Mouse (Mus musculus) neural tube, embryonic 14.5 days (tissue): Measurements from ENCODE around the gene Gp9. TPM values are rescaled to one million over a fixed set of nuclear protein-coding genes. Genes with fewer than 3 reads are reported as not detected.

Experiments
- ATAC-seq: fragments of 200-750 bp; cut with Nextera tagmentation; 2 replicates; pipeline ENCODE4 v1.8.0; 2017; ENCODE audit warnings: low read depth, mild to moderate bottlenecking, moderate TSS enrichment, moderate library complexity
- H3K27ac ChIP-seq: fragments of 300-500 bp; sonication (generic); 2 replicates; pipeline ENCODE4 v1.5.1; 2014; ENCODE audit warnings: low read depth, mild to moderate bottlenecking, control low read depth, low read length, moderate library complexity, mixed read lengths
- H3K27me3 ChIP-seq: fragments of 300-500 bp; sonication (generic); 2 replicates; pipeline ENCODE4 v1.6.1; 2014; ENCODE audit warnings: low read length; ENCODE audit not compliant: control insufficient read depth, insufficient read depth
- H3K36me3 ChIP-seq: fragments of 300-500 bp; sonication (generic); 2 replicates; pipeline ENCODE4 v1.6.1; 2014; ENCODE audit warnings: low read length, mixed read lengths; ENCODE audit not compliant: control insufficient read depth, insufficient read depth
- H3K4me1 ChIP-seq: fragments of 300-500 bp; sonication (generic); 2 replicates; pipeline ENCODE4 v1.6.1; 2014; ENCODE audit warnings: low read length; ENCODE audit not compliant: control insufficient read depth, insufficient read depth
- H3K4me2 ChIP-seq: fragments of 300-500 bp; sonication (generic); 2 replicates; pipeline ENCODE4 v1.6.1; 2014; ENCODE audit warnings: mild to moderate bottlenecking, low read depth, low read length, control low read depth
- H3K4me3 ChIP-seq: fragments of 300-500 bp; sonication (generic); 2 replicates; pipeline ENCODE4 v1.5.1; 2014; ENCODE audit warnings: low read depth, low read length, control low read depth, mixed read lengths
- H3K9ac ChIP-seq: fragments of 300-500 bp; sonication (generic); replicated peaks from 2 replicates; pipeline ENCODE4 v1.6.1; 2014; ENCODE audit warnings: low read depth, mild to moderate bottlenecking, control low read depth, low read length, mixed read lengths
- H3K9me3 ChIP-seq: fragments of 300-500 bp; sonication (generic); 2 replicates; pipeline ENCODE4 v1.6.1; 2016; ENCODE audit warnings: low read length; ENCODE audit not compliant: control insufficient read depth
- WGBS: fragments of 180-500 bp; shearing (Covaris S2); extraction: QIAGEN DNeasy Blood & Tissue Kit; methylation state at CpG from one replicate; pipeline ENCODE4 v1.1.7; 2014; 5-methylcytosine and 5-hydroxymethylcytosine counted together
- polyA plus RNA-seq: library from polyadenylated mRNA; unstranded; fragments of >200 nt; fragmentation: Nextera tagmentation; extraction: Ambion mirVana; gene quantifications from 2 replicates; pipeline ENCODE4 v1.2.1, GENCODE M21; 2014

Gp9 gene
- polyA plus RNA-seq, 1 experiment from 2014 or later, result 0.32 TPM

- peak; percentile 24; the same call in 1 of the 2 replicates for ATAC-seq
- H3K27ac ChIP-seq, result no peak overlapping the region
These were observed 11.2 kb downstream of the Gp9 start for GRCm38 (mm10) chr6:87788896-87789587.

GRCm38 (mm10) chr6:87789791-87790190 is 11.9 kb downstream of the Gp9 start:
- H3K27me3 ChIP-seq, result no peaks in the 10 kb centered on the region
- no peaks in the 10 kb centered on the region for H3K9me3 ChIP-seq
- H3K4me1 ChIP-seq, result peaks cover 3% of the 10 kb centered on the region; the same call in 1 of the 2 replicates
- peaks cover 9% of the 10 kb centered on the region; the same call in 1 of the 2 replicates for H3K36me3 ChIP-seq
- no peak overlapping the region for H3K4me3 ChIP-seq
- no peak overlapping the region for H3K9ac ChIP-seq
- ATAC-seq, result no peak
- WGBS, result 95% methylated on average over 6 of the region's 6 CpGs
- no peak overlapping the region for H3K4me2 ChIP-seq
- H3K27ac ChIP-seq, result no peak overlapping the region

More at GRCm38 (mm10) chr6:87788896-87789587, 11.2 kb downstream of the Gp9 start:
- Histone ChIP-seq H3K4me3 (no peak overlapping the region), H3K9me3 (no peaks in the 10 kb centered on the region), H3K4me1 (peaks cover 3% of the 10 kb centered on the region; the same call in 1 of the 2 replicates), H3K36me3 (peaks cover 9% of the 10 kb centered on the region; the same call in 1 of the 2 replicates), H3K27me3 (no peaks in the 10 kb centered on the region), H3K9ac (no peak overlapping the region), H3K4me2 (no peak overlapping the region)
- 30% methylated on average over 5 of the region's 5 CpGs for WGBS

- Histone ChIP-seq H3K27me3 (no peaks in the 10 kb centered on the region), H3K27ac (no peak overlapping the region), H3K36me3 (peaks cover 9% of the 10 kb centered on the region; the same call in 1 of the 2 replicates), H3K4me3 (no peak overlapping the region), H3K4me1 (peaks cover 3% of the 10 kb centered on the region; the same call in 1 of the 2 replicates), H3K4me2 (no peak overlapping the region), H3K9me3 (no peaks in the 10 kb centered on the region), H3K9ac (no peak overlapping the region)
- ATAC-seq, result no peak
- WGBS, result 74% methylated on average over 7 of the region's 7 CpGs
These were observed 13.1 kb downstream of the Gp9 start for GRCm38 (mm10) chr6:87790779-87791480.

- Histone ChIP-seq H3K9ac (no peak overlapping the region), H3K27ac (no peak overlapping the region), H3K9me3 (no peaks in the 10 kb centered on the region), H3K4me3 (no peak overlapping the region), H3K27me3 (no peaks in the 10 kb centered on the region), H3K4me2 (no peak overlapping the region), H3K4me1 (peaks cover 3% of the 10 kb centered on the region; the same call in 1 of the 2 replicates), H3K36me3 (peaks cover 9% of the 10 kb centered on the region; the same call in 1 of the 2 replicates)
- 96% methylated on average over 5 of the region's 5 CpGs for WGBS
- no peak for ATAC-seq
These were observed 14.0 kb downstream of the Gp9 start for GRCm38 (mm10) chr6:87791826-87792225.

GRCm38 (mm10) chr6:87793821-87794510 is 16.1 kb downstream of the Gp9 start:
- WGBS, result 94% methylated on average over 10 of the region's 10 CpGs
- no peak for ATAC-seq
- Histone ChIP-seq H3K27ac (no peak overlapping the region), H3K36me3 (peaks cover 9% of the 10 kb centered on the region; the same call in 1 of the 2 replicates), H3K9ac (no peak overlapping the region), H3K4me2 (no peak overlapping the region), H3K9me3 (no peaks in the 10 kb centered on the region), H3K4me1 (peaks cover 3% of the 10 kb centered on the region; the same call in 1 of the 2 replicates), H3K27me3 (no peaks in the 10 kb centered on the region), H3K4me3 (no peak overlapping the region)

GRCm38 (mm10) chr6:87795385-87796150 is 17.7 kb downstream of the Gp9 start:
- WGBS, result 47% methylated on average over 6 of the region's 6 CpGs
- Histone ChIP-seq H3K4me3 (no peak overlapping the region), H3K9ac (no peak overlapping the region), H3K36me3 (peaks cover 9% of the 10 kb centered on the region; the same call in 1 of the 2 replicates), H3K4me2 (no peak overlapping the region), H3K9me3 (no peaks in the 10 kb centered on the region), H3K27me3 (no peaks in the 10 kb centered on the region), H3K27ac (no peak overlapping the region), H3K4me1 (no peaks in the 10 kb centered on the region)
- no peak for ATAC-seq

- peaks cover 5% of the 10 kb centered on the region; the same call in 1 of the 2 replicates for H3K36me3 ChIP-seq
- H3K27me3 ChIP-seq, result no peaks in the 10 kb centered on the region
- no peak overlapping the region for H3K9ac ChIP-seq
- no peak overlapping the region for H3K4me3 ChIP-seq
- WGBS, result 95% methylated on average over 6 of the region's 6 CpGs
- no peaks in the 10 kb centered on the region for H3K9me3 ChIP-seq
- H3K27ac ChIP-seq, result no peak overlapping the region
- no peaks in the 10 kb centered on the region for H3K4me1 ChIP-seq
- ATAC-seq, result no peak
- H3K4me2 ChIP-seq, result no peak overlapping the region
These were observed 18.5 kb downstream of the Gp9 start for GRCm38 (mm10) chr6:87796251-87796880.

- H3K9ac ChIP-seq, result no peak overlapping the region
- 31% methylated on average over 2 of the region's 2 CpGs for WGBS
- no peaks in the 10 kb centered on the region for H3K36me3 ChIP-seq
- no peak overlapping the region for H3K4me2 ChIP-seq
- H3K27me3 ChIP-seq, result no peaks in the 10 kb centered on the region
- no peak overlapping the region for H3K4me3 ChIP-seq
- ATAC-seq, result no peak
- no peaks in the 10 kb centered on the region for H3K4me1 ChIP-seq
- no peak overlapping the region for H3K27ac ChIP-seq
- H3K9me3 ChIP-seq, result no peaks in the 10 kb centered on the region
These were observed 19.4 kb downstream of the Gp9 start for GRCm38 (mm10) chr6:87797321-87797720.
